Mouse (Mus musculus) layer of hippocampus, postnatal 14 days (tissue): ENCODE data around the gene A930009A15Rik. TPM values are rescaled to one million over a fixed set of nuclear protein-coding genes. Genes with fewer than 3 reads are reported as not detected.

Source experiments
- total RNA-seq, 2 experiments: library from RNA; stranded (reverse); gene quantifications; 2 replicates each; pipeline ENCODE4 v1.2.3; 2021

The A930009A15Rik gene
- total RNA-seq, 2 experiments from 2014 or later = 0.79 to 1.9 TPM

Other genes with a start within 250 kb of the A930009A15Rik start
- gene Tmem19, start 207.5 kb upstream of the A930009A15Rik start, total RNA-seq = 10 to 100 TPM; 50.7 to 53.0 TPM
- gene Thap2, start 185.5 kb upstream of the A930009A15Rik start, total RNA-seq = 10 to 100 TPM; 10.2 to 13.5 TPM
- 10 to 100 TPM; 53.3 to 57.6 TPM for gene Zfc3h1, start 185.0 kb upstream of the A930009A15Rik start, total RNA-seq
- 1 to 10 TPM; 4.5 to 4.7 TPM for gene Lgr5, start 17.8 kb downstream of the A930009A15Rik start, total RNA-seq
- gene Tspan8, start 246.8 kb downstream of the A930009A15Rik start, total RNA-seq = under 1 TPM in 1 of 2 experiments, not detected in 1; 0.81 TPM